Mouse (Mus musculus) brain, embryonic 14.5 days (tissue): ENCODE measurements around the gene Fam169a. TPM values are rescaled to one million over a fixed set of nuclear protein-coding genes. Genes with fewer than 3 reads are reported as not detected.
"Not testable (repeated sequence)": the region's sequence is repeated elsewhere in the genome, so short reads cannot be mapped to it uniquely, and the experiment has no call there.

Experiments used
- DNase-seq: peaks from one replicate; pipeline ENCODE4 v3.0.0-alpha.2; 2011; ENCODE audit warnings: low read depth
- CTCF ChIP-seq: fragments of 200-500 bp; IDR thresholded peaks from 2 replicates; pipeline ENCODE4 v1.5.1; 2012; ENCODE audit warnings: inconsistent platforms, mild to moderate bottlenecking, moderate library complexity, borderline replicate concordance; ENCODE audit not compliant: insufficient read depth, insufficient read length; ENCODE audit errors: extremely low read depth
- POLR2A ChIP-seq: fragments of 200-500 bp; IDR thresholded peaks from 2 replicates; pipeline ENCODE4 v1.6.1; 2012; ENCODE audit warnings: mild to moderate bottlenecking, inconsistent platforms, borderline replicate concordance; ENCODE audit not compliant: poor library complexity, insufficient read depth, insufficient read length, severe bottlenecking; ENCODE audit errors: extremely low read depth
- polyA plus RNA-seq: library from polyadenylated mRNA; depleted of rRNA; stranded (reverse); fragments of >200 nt; gene quantifications from 2 replicates; pipeline ENCODE4 v1.2.3, GENCODE M21; 2012; rRNA removed

The Fam169a gene
- polyA plus RNA-seq: 10.6 and 17.0 TPM in 2 replicates

- no peak for TF ChIP-seq CTCF
- no peak for TF ChIP-seq POLR2A
- DNase-seq: no peak
Observed at GRCm38 (mm10) chr13:97066649-97067550, at the start of gene Fam169a. Fam169a (plus strand) TSS chr13:97067286.

GRCm38 (mm10) chr13:97017711-97018110 is 49.4 kb upstream of the Fam169a start:
- DNase-seq: no peak
- no peak for TF ChIP-seq POLR2A

- TF ChIP-seq POLR2A (no peak), CTCF (no peak)
- DNase-seq: peak; percentile 8
Observed at GRCm38 (mm10) chr13:97020122-97020521, 47.0 kb upstream of the Fam169a start.

- DNase-seq: no peak
Observed at GRCm38 (mm10) chr13:97021906-97022305, 45.2 kb upstream of the Fam169a start.

GRCm38 (mm10) chr13:97030075-97030474 is 37.0 kb upstream of the Fam169a start:
- DNase-seq: no peak
- TF ChIP-seq POLR2A: no peak
- no peak for TF ChIP-seq CTCF

More at GRCm38 (mm10) chr13:97021906-97022305, 45.2 kb upstream of the Fam169a start:
- TF ChIP-seq CTCF: no peak

- TF ChIP-seq CTCF (no peak), POLR2A (no peak)
- DNase-seq: no peak
Observed at GRCm38 (mm10) chr13:97034262-97034661, 32.8 kb upstream of the Fam169a start, which contains the start of gene 1700029F12Rik. 1700029F12Rik (minus strand) TSS chr13:97034362.

- TF ChIP-seq POLR2A (no peak), CTCF (no peak)
- peak; percentile 84 for DNase-seq
Observed at GRCm38 (mm10) chr13:97051158-97051557, 15.9 kb upstream of the Fam169a start.

GRCm38 (mm10) chr13:97052667-97053066 is 14.4 kb upstream of the Fam169a start:
- DNase-seq: peak; percentile 84
- TF ChIP-seq POLR2A: no peak
- TF ChIP-seq CTCF: peak; percentile 83

- peak; percentile 13 for DNase-seq
Observed at GRCm38 (mm10) chr13:97053844-97054243, 13.2 kb upstream of the Fam169a start.

GRCm38 (mm10) chr13:97057817-97058216 is 9.3 kb upstream of the Fam169a start:
- TF ChIP-seq POLR2A (no peak), CTCF (no peak)
- no peak for DNase-seq

More at GRCm38 (mm10) chr13:97053844-97054243, 13.2 kb upstream of the Fam169a start:
- TF ChIP-seq CTCF: no peak
- no peak for TF ChIP-seq POLR2A

- TF ChIP-seq POLR2A: no peak
- TF ChIP-seq CTCF: no peak
- no peak for DNase-seq
Observed at GRCm38 (mm10) chr13:97059746-97060145, 7.3 kb upstream of the Fam169a start.

- no peak for TF ChIP-seq CTCF
- no peak for TF ChIP-seq POLR2A
- no peak for DNase-seq
Observed at GRCm38 (mm10) chr13:97060331-97060730, 6.8 kb upstream of the Fam169a start.

GRCm38 (mm10) chr13:97062151-97062550 is 4.9 kb upstream of the Fam169a start:
- no peak for DNase-seq
- TF ChIP-seq CTCF: no peak
- TF ChIP-seq POLR2A: no peak

GRCm38 (mm10) chr13:97063431-97063830 is 3.7 kb upstream of the Fam169a start:
- DNase-seq: no peak
- TF ChIP-seq POLR2A (no peak), CTCF (no peak)

- TF ChIP-seq CTCF: no peak
- TF ChIP-seq POLR2A: no peak
Observed at GRCm38 (mm10) chr13:97064413-97064812, 2.7 kb upstream of the Fam169a start.

GRCm38 (mm10) chr13:97064844-97065621 is 2.1 kb upstream of the Fam169a start:
- DNase-seq: not testable (repeated sequence)

More at GRCm38 (mm10) chr13:97064413-97064812, 2.7 kb upstream of the Fam169a start:
- no peak for DNase-seq
